Mouse (Mus musculus): ENCODE measurements around the gene Krt34. TPM values are rescaled to one million over a fixed set of nuclear protein-coding genes. Genes with fewer than 3 reads are reported as not detected.

Gene Krt34
- polyA plus RNA-seq, 1 experiment from 2014 or later = not detected

DNA sequence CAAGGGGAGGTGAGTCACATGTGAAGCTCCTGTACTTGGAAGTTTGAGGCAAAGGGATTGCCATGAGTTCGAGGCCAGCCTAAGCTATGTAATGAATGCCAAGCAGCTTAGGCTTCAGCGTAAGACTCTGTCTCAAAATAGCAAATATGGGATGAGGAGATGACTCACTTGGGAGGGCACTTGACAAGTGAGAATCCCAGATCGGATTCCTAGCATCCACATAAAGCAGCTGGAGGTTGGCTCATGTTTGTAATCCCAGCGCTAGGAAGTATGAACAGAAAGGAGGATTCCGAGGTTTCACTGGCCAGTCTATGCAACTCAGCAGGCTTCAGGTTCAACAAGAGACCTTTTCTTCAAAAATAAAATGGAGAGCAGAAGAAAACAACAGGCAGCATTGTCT lies 19.9 kb downstream of the Krt34 start:
- Histone ChIP-seq H3K9me3 (replicated peaks) (no peaks in the 10 kb centered on the region), H3K4me1 (no peaks in the 10 kb centered on the region), H3K27me3 (ENCODE audit: low read depth, poor library complexity, severe bottlenecking) (no peaks in the 10 kb centered on the region), H3K27ac (no peak overlapping the region), H3K4me3 (no peak overlapping the region), H3K36me3 (no peaks in the 10 kb centered on the region)
- WGBS = 89% methylated on average over 5 of the region's 5 CpGs
- DNase-seq (ENCODE audit: low spot score) = no peak

DNA sequence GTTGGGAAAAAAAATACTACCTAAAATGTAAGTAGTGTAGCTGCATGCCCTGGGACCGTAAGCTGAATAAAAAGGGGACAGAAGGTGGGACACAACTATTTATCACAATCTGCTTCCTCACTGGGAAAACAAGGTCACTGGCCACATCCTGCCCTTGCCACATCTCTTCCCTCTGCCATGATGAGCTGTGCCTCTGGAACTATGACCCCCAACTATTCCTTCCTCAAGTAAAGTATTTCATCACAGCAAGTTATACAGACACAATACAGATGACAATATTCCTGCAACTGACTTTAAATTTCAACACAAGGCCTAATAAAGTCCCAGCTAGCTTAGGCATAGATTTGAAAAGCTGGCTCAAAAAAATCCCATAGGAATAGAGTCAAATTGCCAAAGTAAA lies 21.9 kb downstream of the Krt34 start:
- no peaks in the 10 kb centered on the region for H3K4me1 ChIP-seq
- no peak overlapping the region for H3K4me3 ChIP-seq
- 93% methylated on average over 1 of the region's 1 CpGs for WGBS
- no peak overlapping the region for H3K27ac ChIP-seq
- H3K36me3 ChIP-seq = no peaks in the 10 kb centered on the region
- H3K9me3 ChIP-seq (replicated peaks) = no peaks in the 10 kb centered on the region
- no peaks in the 10 kb centered on the region for H3K27me3 ChIP-seq (ENCODE audit: low read depth, poor library complexity, severe bottlenecking)
- DNase-seq (ENCODE audit: low spot score) = no peak

DNA sequence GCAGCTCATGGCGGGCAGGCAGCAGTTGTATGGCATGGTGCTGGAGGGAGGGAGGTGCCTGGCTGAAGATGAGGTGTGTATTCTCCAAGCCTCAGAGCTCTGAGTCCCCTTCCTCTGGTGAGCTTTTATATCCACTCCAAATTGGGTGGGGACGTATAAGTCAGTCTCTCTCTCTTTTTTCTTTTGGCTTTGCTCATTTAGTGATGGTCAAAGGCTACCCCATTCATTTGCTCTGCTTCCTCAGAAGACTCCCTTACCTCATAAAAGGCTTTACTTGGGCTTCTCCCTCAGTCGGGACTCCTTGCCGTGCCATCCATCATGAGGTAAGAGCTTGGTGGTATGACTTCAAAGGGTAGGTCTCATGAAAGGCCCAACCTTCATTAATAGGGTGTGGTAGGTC lies 25.2 kb downstream of the Krt34 start, which contains the start of gene Krt33a:
Krt33a (minus strand) TSS at position 101 of the 400 bp plus-strand sequence.
- Histone ChIP-seq H3K9me3 (replicated peaks) (no peaks in the 10 kb centered on the region), H3K36me3 (no peaks in the 10 kb centered on the region), H3K4me1 (no peaks in the 10 kb centered on the region), H3K27me3 (ENCODE audit: low read depth, poor library complexity, severe bottlenecking) (no peaks in the 10 kb centered on the region), H3K27ac (no peak within 1 kb of the TSS), H3K4me3 (no peak within 1 kb of the TSS)
- 55% methylated on average over 4 of the region's 4 CpGs for WGBS
- no peak for DNase-seq (ENCODE audit: low spot score)

DNA sequence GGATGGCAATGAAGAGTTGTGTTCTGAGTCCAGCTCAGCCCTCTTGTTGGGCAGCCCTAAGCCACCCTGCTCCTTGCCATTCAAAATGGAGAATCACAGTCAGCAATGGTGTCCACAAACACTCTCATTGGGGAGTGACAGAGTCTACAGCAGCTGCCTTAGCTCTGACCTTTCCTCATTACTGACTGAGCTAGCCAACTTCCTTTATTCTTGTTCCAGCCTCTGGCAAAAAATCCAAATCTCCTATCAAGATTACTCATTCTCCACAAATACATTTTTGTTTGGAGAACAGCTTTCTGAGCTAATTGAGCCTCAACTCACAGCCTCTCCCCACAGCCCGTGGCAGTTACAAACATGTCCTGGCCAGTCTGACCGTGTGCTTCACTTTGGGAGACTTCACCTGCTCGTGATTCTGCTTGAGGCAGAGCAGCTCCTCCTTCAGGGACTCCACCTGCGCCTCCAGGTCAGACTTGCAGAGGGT lies 27.6 kb downstream of the Krt34 start:
- H3K4me1 ChIP-seq = no peaks in the 10 kb centered on the region
- 74% methylated on average over 4 of the region's 4 CpGs for WGBS
- H3K27me3 ChIP-seq (ENCODE audit: low read depth, poor library complexity, severe bottlenecking) = no peaks in the 10 kb centered on the region
- no peak overlapping the region for H3K4me3 ChIP-seq
- H3K27ac ChIP-seq = no peak overlapping the region
- no peaks in the 10 kb centered on the region for H3K9me3 ChIP-seq (replicated peaks)
- no peaks in the 10 kb centered on the region for H3K36me3 ChIP-seq
- no peak for DNase-seq (ENCODE audit: low spot score)

DNA sequence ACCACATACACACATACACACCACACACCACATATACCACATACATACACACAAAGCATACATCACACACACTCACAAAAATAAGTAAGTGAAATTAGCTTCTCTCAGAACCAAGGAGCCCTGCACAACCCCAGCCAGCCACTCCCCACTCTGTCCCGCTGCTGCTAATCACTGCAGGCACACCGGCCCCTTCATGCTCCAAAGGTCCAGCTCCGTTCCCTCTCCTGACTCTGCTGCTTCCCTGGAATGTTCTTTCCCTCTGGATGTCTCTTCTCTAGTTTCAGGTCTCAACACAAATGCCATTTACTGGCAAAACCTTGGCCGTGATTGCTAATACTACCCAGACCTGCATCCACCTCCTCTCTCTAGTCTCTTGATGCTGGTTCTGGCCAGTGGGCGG lies 30.7 kb downstream of the Krt34 start:
- Histone ChIP-seq H3K27ac (no peak overlapping the region), H3K4me3 (no peak overlapping the region), H3K9me3 (replicated peaks) (no peaks in the 10 kb centered on the region), H3K36me3 (no peaks in the 10 kb centered on the region), H3K27me3 (ENCODE audit: low read depth, poor library complexity, severe bottlenecking) (no peaks in the 10 kb centered on the region), H3K4me1 (no peaks in the 10 kb centered on the region)
- no peak for DNase-seq (ENCODE audit: low spot score)
- WGBS = 88% methylated on average over 5 of the region's 5 CpGs

DNA sequence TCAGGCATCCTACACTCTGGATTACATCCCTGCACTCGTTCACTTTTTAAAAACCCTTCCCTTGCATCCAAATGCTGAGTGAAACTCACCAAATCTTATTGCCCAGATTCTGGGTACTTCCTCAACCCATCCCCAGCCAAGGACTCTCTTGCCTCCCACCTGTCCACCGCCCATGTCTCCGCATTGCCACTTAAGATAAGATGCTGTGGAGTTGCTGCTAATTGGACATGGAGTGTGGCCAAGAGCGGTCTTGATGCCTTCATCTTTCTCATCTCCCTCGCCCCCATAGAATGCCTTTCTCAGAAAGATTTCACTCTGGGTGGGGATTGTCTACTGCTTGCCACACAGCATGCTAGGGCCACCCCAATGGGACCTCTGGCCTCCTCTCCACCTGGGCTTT lies 33.0 kb downstream of the Krt34 start:
- Histone ChIP-seq H3K9me3 (replicated peaks) (no peaks in the 10 kb centered on the region), H3K4me1 (no peaks in the 10 kb centered on the region), H3K27ac (no peak overlapping the region), H3K4me3 (no peak overlapping the region), H3K27me3 (ENCODE audit: low read depth, poor library complexity, severe bottlenecking) (no peaks in the 10 kb centered on the region), H3K36me3 (no peaks in the 10 kb centered on the region)
- 91% methylated on average over 5 of the region's 5 CpGs for WGBS
- no peak for DNase-seq (ENCODE audit: low spot score)

DNA sequence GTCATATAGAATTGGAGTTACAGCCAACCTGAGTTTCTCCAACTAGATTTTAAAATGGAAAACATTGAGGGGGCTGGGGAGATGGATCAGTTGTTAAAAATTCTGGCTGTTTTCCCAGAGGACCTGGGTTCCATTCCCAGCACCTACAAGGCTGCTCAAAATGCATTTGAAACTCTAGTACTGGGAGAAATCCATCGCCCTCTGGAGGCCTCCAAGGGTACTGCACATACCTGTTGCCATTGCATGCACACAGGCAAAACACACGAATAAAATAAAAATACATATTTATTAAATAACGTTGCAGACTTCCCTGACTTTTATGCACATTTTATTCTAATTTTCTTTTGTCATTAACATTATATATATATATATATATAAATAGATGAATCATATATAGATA lies 34.7 kb downstream of the Krt34 start:
- H3K4me3 ChIP-seq = no peak overlapping the region
- WGBS = 57% methylated on average over 3 of the region's 3 CpGs

DNA sequence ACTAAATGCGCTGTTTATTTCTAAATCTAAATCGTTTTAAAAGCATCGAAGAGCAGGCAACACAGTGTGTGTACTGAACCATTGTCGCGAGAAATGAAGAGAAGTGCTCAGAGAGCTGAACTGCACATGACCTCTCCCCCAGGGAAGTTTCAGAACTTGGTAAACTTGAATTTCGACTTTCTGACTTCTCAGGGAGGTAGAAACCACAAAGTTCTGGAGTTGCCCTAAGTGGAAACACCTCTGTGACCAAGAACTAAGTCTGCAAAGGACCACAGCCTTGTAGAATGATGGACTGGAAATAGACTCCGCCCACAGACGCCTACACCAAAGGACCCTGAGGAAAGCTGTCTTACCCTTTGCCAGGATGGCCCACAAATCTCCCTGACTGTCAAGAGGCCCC lies 35.4 kb downstream of the Krt34 start:
- H3K36me3 ChIP-seq = no peaks in the 10 kb centered on the region
- no peak for DNase-seq (ENCODE audit: low spot score)
- no peaks in the 10 kb centered on the region for H3K27me3 ChIP-seq (ENCODE audit: low read depth, poor library complexity, severe bottlenecking)
- no peak overlapping the region for H3K4me3 ChIP-seq
- WGBS = 87% methylated on average over 8 of the region's 8 CpGs
- no peaks in the 10 kb centered on the region for H3K4me1 ChIP-seq
- no peak overlapping the region for H3K27ac ChIP-seq
- no peaks in the 10 kb centered on the region for H3K9me3 ChIP-seq (replicated peaks)

More for the DNA sequence above, 34.7 kb downstream of the Krt34 start:
- DNase-seq (ENCODE audit: low spot score) = no peak
- Histone ChIP-seq H3K9me3 (replicated peaks) (no peaks in the 10 kb centered on the region), H3K27me3 (ENCODE audit: low read depth, poor library complexity, severe bottlenecking) (no peaks in the 10 kb centered on the region), H3K36me3 (no peaks in the 10 kb centered on the region), H3K4me1 (no peaks in the 10 kb centered on the region), H3K27ac (no peak overlapping the region)

DNA sequence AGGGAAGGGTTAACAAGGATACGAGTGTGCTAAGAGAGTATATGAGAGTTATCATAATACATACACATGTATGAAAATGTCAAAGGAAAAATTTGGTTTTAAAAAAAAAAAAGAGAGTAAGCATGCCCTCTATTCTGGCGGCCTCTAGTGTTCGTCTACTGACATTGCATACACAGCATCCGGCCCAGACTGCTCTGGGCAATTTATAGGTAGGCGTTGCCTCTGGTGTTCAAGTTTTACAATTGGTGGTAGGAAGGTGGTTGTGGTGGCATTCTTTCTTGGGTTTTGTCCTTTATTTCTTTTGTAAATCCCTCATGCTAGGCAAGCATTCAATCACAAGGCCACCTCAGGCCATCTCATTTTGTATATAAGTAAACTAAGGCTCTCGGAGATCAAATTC lies 36.5 kb downstream of the Krt34 start:
- no peaks in the 10 kb centered on the region for H3K9me3 ChIP-seq (replicated peaks)
- no peak overlapping the region for H3K27ac ChIP-seq
- no peak overlapping the region for H3K4me3 ChIP-seq
- 25% methylated on average over 6 of the region's 6 CpGs for WGBS
- no peaks in the 10 kb centered on the region for H3K27me3 ChIP-seq (ENCODE audit: low read depth, poor library complexity, severe bottlenecking)
- DNase-seq (ENCODE audit: low spot score) = no peak
- no peaks in the 10 kb centered on the region for H3K36me3 ChIP-seq
- no peaks in the 10 kb centered on the region for H3K4me1 ChIP-seq

DNA sequence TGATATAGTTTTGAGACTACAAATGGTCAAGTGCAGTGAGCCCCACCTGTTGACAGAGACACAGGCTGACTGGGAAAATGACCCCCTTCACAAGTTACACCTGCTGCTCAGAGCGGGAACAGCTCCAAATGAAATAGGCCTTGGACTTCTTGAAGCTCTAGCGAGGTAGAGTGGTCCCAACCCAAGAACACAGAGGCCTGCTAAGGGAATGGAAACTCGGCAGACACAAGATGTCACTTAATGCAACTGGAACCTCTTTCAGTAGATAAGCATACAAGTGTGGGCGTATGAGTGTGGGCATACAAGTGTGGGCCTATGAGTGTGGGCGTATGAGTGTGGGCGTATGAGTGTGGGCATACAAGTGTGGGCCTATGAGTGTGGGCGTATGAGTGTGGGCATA lies 42.3 kb downstream of the Krt34 start:
- Histone ChIP-seq H3K27me3 (ENCODE audit: low read depth, poor library complexity, severe bottlenecking) (peaks cover 10% of the 10 kb centered on the region), H3K36me3 (no peaks in the 10 kb centered on the region), H3K4me1 (peaks cover under 1% of the 10 kb centered on the region; the same call in 1 of the 2 replicates), H3K27ac (no peak overlapping the region), H3K9me3 (replicated peaks) (no peaks in the 10 kb centered on the region), H3K4me3 (no peak overlapping the region)
- DNase-seq (ENCODE audit: low spot score) = no peak
- WGBS = 96% methylated on average over 7 of the region's 7 CpGs

DNA sequence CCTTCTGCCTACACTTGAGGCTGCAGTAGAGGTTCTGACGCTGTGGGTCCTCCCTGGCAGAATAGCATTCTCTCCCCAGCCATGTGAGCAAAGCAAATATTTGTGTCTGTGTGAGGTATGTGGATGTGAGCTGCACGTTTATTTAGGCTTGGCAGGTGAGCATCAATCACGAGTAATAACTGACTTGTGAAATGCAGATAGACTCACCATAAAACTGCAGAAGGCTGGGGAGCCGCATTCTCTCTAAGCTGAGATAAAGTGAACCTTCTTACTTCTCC lies 47.0 kb downstream of the Krt34 start:
- DNase-seq (ENCODE audit: low spot score) = no peak
- Histone ChIP-seq H3K27me3 (ENCODE audit: low read depth, poor library complexity, severe bottlenecking) (peaks cover 27% of the 10 kb centered on the region), H3K4me1 (peaks cover 9% of the 10 kb centered on the region), H3K27ac (no peak overlapping the region), H3K9me3 (replicated peaks) (no peaks in the 10 kb centered on the region), H3K4me3 (no peak overlapping the region), H3K36me3 (no peaks in the 10 kb centered on the region)
- 72% methylated on average over 4 of the region's 4 CpGs for WGBS

DNA sequence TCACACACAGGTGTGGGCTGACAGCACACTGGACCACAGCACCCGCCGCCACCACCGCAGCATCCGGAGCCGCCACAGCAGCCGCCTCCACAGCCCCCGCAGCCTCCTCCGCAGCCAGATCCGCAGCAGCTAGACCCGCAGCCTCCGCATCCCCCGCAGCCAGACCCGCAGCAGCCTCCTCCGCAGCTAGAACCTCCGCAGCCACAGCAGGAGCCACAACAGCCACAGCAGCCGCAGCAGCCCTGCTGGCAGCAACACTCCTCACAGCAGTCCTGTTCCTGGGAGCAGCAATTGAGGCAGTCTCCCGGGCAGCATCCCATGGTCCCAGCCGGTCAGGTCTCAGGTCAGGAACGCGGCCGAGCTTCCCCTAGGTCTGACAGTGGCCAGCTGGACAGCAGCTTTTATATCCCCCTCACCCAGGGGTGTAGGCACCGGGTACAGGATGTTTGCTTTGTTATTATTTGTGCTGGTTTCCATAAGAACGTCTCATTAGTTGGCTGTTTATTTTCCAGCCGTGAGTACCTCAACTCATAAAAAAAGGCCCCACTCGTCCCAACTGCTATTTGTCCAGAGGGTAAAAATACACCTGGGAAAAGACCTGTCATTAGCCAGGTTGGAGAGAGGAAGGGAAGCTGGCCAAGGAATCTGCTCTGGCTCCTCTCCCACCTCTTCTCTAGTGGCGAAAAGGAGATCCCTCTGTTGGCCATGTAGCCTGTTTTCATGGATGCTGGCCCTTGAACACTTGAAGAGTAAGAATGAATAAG lies 47.6 kb downstream of the Krt34 start, which contains the start of gene Krtap17-1:
Krtap17-1 (minus strand) TSS at position 375 of the 764 bp plus-strand sequence.
- Histone ChIP-seq H3K9me3 (replicated peaks) (no peaks in the 10 kb centered on the region), H3K4me3 (peak within 1 kb of the TSS; percentile 33)
- WGBS = 33% methylated on average over 26 of the region's 26 CpGs

DNA sequence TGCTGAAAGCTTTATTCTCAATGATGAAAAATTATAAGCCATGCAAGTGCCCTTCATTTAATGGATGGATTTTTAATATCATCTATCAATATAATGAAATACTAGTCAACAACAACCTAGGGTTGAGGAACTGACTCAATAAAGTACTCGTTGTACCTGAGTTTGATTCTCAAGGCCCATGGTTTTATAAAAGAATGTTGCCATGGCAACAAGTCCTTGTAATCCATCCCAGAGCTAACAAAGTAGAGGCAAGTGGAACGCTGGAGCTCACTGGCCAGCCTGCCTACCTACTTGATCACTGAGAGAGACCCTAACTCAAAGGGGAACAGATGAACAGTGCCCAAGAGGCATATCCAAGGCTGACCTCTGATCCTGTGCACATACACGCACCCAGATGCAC lies 50.8 kb downstream of the Krt34 start:
- Histone ChIP-seq H3K9me3 (replicated peaks) (no peaks in the 10 kb centered on the region), H3K4me3 (no peak overlapping the region), H3K36me3 (no peaks in the 10 kb centered on the region), H3K4me1 (peaks cover 15% of the 10 kb centered on the region), H3K27ac (no peak overlapping the region), H3K27me3 (ENCODE audit: low read depth, poor library complexity, severe bottlenecking) (peaks cover 27% of the 10 kb centered on the region)
- 92% methylated on average over 3 of the region's 3 CpGs for WGBS
- DNase-seq (ENCODE audit: low spot score) = no peak

More for the DNA sequence above, 47.6 kb downstream of the Krt34 start, which contains the start of gene Krtap17-1:
- H3K4me1 ChIP-seq = peaks cover 9% of the 10 kb centered on the region
- H3K27ac ChIP-seq = no peak within 1 kb of the TSS
- peaks cover 27% of the 10 kb centered on the region for H3K27me3 ChIP-seq (ENCODE audit: low read depth, poor library complexity, severe bottlenecking)
- peak; percentile 33 for DNase-seq (ENCODE audit: low spot score)
- no peaks in the 10 kb centered on the region for H3K36me3 ChIP-seq

Measured in limb, embryonic 10.5 days (tissue).